Mouse (Mus musculus) liver, embryonic 14.5 days (tissue): Measurements from ENCODE around the gene D10Wsu102e. TPM values are rescaled to one million over a fixed set of nuclear protein-coding genes. Genes with fewer than 3 reads are reported as not detected.
"Not testable (repeated sequence)": the region's sequence is repeated elsewhere in the genome, so short reads cannot be mapped to it uniquely, and the experiment has no call there.

Experiments used
- ATAC-seq: fragments of 200-750 bp; cut with Nextera tagmentation; 2 replicates; pipeline ENCODE4 v1.8.0; 2017; ENCODE audit warnings: moderate number of reproducible peaks, mild to moderate bottlenecking, moderate library complexity; ENCODE audit not compliant: insufficient read depth
- DNase-seq, 3 experiments: peaks; one replicate each; pipeline ENCODE4 v3.0.0-alpha.2; 2012 to 2013; ENCODE audit warnings: low read depth in 3 of 3, low spot score in 3 of 3
- H3K27ac ChIP-seq: fragments of 300-500 bp; sonication (generic); 2 replicates; pipeline ENCODE4 v1.5.1; 2014; ENCODE audit warnings: moderate library complexity, mild to moderate bottlenecking, control low read depth, inconsistent platforms
- H3K27me3 ChIP-seq: fragments of 300-500 bp; sonication (generic); 2 replicates; pipeline ENCODE4 v1.6.1; 2014; ENCODE audit warnings: mild to moderate bottlenecking, low read length, moderate library complexity; ENCODE audit not compliant: control insufficient read depth, insufficient read depth
- H3K36me3 ChIP-seq: fragments of 300-500 bp; sonication (generic); replicated peaks from 2 replicates; pipeline ENCODE4 v1.6.1; 2014; ENCODE audit warnings: low read depth; ENCODE audit not compliant: control insufficient read depth, insufficient read depth
- H3K4me1 ChIP-seq, 2 experiments: fragments of 200-500 bp in 1 of 2; fragments of 300-500 bp in 1 of 2; sonication (generic) in 1 of 2; replicated peaks; 2 replicates each; pipeline ENCODE4 v1.6.1; 2012 to 2014; ENCODE audit warnings: antibody characterized with exemption in 1 of 2, inconsistent platforms in 1 of 2, low read length in 1 of 2; ENCODE audit not compliant: control insufficient read depth in 2 of 2, insufficient read depth in 2 of 2
- H3K4me2 ChIP-seq: fragments of 300-500 bp; sonication (generic); 2 replicates; pipeline ENCODE4 v1.6.1; 2014; ENCODE audit warnings: low read depth, mild to moderate bottlenecking, control low read depth, moderate library complexity
- H3K4me3 ChIP-seq, 2 experiments: fragments of 200-500 bp in 1 of 2; fragments of 300-500 bp in 1 of 2; sonication (generic) in 1 of 2; 2 replicates each; pipeline ENCODE4 v1.5.1; 2012 to 2014; ENCODE audit warnings: low read depth in 2 of 2, low read length in 2 of 2, mild to moderate bottlenecking in 2 of 2, control low read depth in 1 of 2, inconsistent platforms in 1 of 2, moderate library complexity in 1 of 2; ENCODE audit not compliant: insufficient read depth in 1 of 2
- H3K9ac ChIP-seq: fragments of 300-500 bp; sonication (generic); replicated peaks from 2 replicates; pipeline ENCODE4 v1.6.1; 2014; ENCODE audit warnings: mild to moderate bottlenecking, control low read depth, moderate library complexity
- H3K9me3 ChIP-seq: fragments of 300-500 bp; sonication (generic); 2 replicates; pipeline ENCODE4 v1.6.1; 2016; ENCODE audit warnings: low read length, mixed read lengths; ENCODE audit not compliant: control insufficient read depth
- CTCF ChIP-seq: IDR thresholded peaks from 2 replicates; pipeline ENCODE4 v1.5.1; 2016; ENCODE audit warnings: antibody characterized with exemption, low read depth, control low read depth
- EP300 ChIP-seq: IDR thresholded peaks from 2 replicates; pipeline ENCODE4 v1.6.1; 2016; ENCODE audit warnings: antibody characterized with exemption, low read depth
- WGBS: fragments of 180-500 bp; shearing (Covaris S2); extraction: QIAGEN DNeasy Blood & Tissue Kit; methylation state at CpG from one replicate; pipeline ENCODE4 v1.1.7; 2014; ENCODE audit not compliant: insufficient replicate concordance; 5-methylcytosine and 5-hydroxymethylcytosine counted together
- polyA plus RNA-seq, 2 experiments: library from polyadenylated mRNA; depleted of rRNA in 1 of 2; stranded (reverse) in 1 of 2; unstranded in 1 of 2; fragments of >200 nt; fragmentation: Nextera tagmentation in 1 of 2; extraction: Ambion mirVana in 1 of 2; gene quantifications; 2 replicates each; pipeline versions ENCODE4 v1.2.1 to v1.2.3; 2012 to 2014

The D10Wsu102e gene
- polyA plus RNA-seq, 2 experiments = 0.19 to 0.20 TPM

DNA sequence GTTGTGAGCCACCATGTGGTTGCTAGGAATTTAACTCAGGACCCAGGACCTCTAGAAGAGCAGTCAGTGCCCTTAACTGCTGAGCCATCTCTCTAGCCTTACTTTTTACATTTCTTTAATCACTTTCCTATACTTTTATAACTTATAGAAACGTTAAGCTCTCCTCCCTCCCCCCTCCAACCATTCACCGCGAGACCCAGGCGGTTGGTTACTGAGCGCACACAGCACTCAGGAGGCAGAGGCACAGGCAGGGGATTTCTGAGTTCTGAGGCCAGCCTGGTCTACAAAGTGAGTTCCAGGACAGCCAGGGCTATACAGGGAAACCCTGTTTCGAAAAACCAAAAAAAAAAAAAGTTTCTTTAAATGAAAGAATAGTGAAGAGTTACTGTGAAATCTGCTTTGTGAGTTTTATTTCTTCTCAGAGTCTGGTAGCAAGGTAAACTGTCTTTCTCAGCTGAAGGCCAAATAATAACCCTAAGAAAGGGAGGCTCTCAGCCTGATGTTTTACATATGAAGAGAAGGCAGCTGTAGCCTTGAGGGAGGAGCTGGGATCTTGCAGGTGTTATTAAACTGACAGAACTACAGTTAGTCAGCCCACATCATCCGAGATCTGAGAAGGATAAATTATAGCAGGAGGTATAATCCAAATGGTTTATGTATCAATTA is 14.2 kb upstream of the D10Wsu102e start:
- 52% methylated on average over 7 of the region's 7 CpGs for WGBS
- Histone ChIP-seq H3K4me3 (no peak overlapping the region), H3K9me3 (no peaks in the 10 kb centered on the region), H3K9ac (no peak overlapping the region), H3K4me1 (peaks cover 0 to 2% of the 10 kb centered on the region in 2 experiments; a peak in 1 of 4 replicates), H3K27me3 (no peaks in the 10 kb centered on the region), H3K36me3 (no peaks in the 10 kb centered on the region), H3K4me2 (no peak overlapping the region), H3K27ac (no peak overlapping the region)
- DNase-seq (no peak), ATAC-seq (no peak)
- TF ChIP-seq EP300 (no peak), CTCF (no peak)

GRCm38 (mm10) chr10:83346359-83346736 is 13.7 kb upstream of the D10Wsu102e start:
- Histone ChIP-seq H3K4me3 (no peak overlapping the region), H3K9ac (no peak overlapping the region), H3K9me3 (no peaks in the 10 kb centered on the region), H3K27me3 (no peaks in the 10 kb centered on the region), H3K4me1 (peaks cover 0 to 2% of the 10 kb centered on the region in 2 experiments; a peak in 1 of 4 replicates), H3K36me3 (no peaks in the 10 kb centered on the region), H3K4me2 (no peak overlapping the region), H3K27ac (no peak overlapping the region)
- TF ChIP-seq CTCF = no peak
- no peak for DNase-seq
- no peak for ATAC-seq
- 62% methylated on average over 5 of the region's 5 CpGs for WGBS

DNA sequence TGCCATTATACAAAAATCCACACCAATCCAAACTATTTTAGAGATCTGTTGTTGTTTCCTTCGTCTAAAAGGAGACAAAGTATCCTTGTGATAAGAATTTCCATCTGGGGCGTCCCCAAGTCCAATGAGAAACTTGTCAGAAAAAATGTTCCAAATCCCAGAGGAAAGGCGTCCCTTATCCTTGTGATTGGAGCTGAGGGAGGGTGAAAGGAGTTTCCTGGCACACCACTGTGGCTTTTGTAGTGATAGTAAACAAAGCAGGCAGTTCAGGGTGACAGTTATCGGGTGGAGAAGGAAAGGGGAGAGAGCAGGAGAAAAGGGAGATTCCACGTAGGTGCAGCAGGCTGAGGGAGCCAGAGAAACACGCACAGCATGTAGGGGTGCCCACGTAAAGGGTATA is 12.5 kb upstream of the D10Wsu102e start:
- TF ChIP-seq EP300 (no peak), CTCF (no peak)
- whole genome bisulfite sequencing = 32% methylated on average over 7 of the region's 7 CpGs
- no peak overlapping the region for H3K27ac ChIP-seq

GRCm38 (mm10) chr10:83350689-83351088 is 9.3 kb upstream of the D10Wsu102e start:
- Histone ChIP-seq H3K4me1 (peaks cover 0 to 6% of the 10 kb centered on the region in 2 experiments; a peak in 2 of 4 replicates), H3K9me3 (no peaks in the 10 kb centered on the region), H3K36me3 (no peaks in the 10 kb centered on the region), H3K27me3 (no peaks in the 10 kb centered on the region), H3K27ac (no peak overlapping the region), H3K4me2 (no peak overlapping the region), H3K9ac (no peak overlapping the region), H3K4me3 (no peak overlapping the region)
- no peak for DNase-seq
- no peak for ATAC-seq
- no peak for TF ChIP-seq EP300
- no peak for TF ChIP-seq CTCF
- WGBS = 46% methylated on average over 2 of the region's 2 CpGs

More for the DNA sequence above, 12.5 kb upstream of the D10Wsu102e start:
- no peak overlapping the region for H3K9ac ChIP-seq
- H3K4me2 ChIP-seq = no peak overlapping the region
- no peaks in the 10 kb centered on the region for H3K27me3 ChIP-seq
- H3K36me3 ChIP-seq = no peaks in the 10 kb centered on the region
- no peaks in the 10 kb centered on the region for H3K9me3 ChIP-seq
- DNase-seq = no peak
- ATAC-seq = no peak
- H3K4me1 ChIP-seq = peaks cover 0 to 2% of the 10 kb centered on the region in 2 experiments; a peak in 1 of 4 replicates
- H3K4me3 ChIP-seq = no peak overlapping the region

DNA sequence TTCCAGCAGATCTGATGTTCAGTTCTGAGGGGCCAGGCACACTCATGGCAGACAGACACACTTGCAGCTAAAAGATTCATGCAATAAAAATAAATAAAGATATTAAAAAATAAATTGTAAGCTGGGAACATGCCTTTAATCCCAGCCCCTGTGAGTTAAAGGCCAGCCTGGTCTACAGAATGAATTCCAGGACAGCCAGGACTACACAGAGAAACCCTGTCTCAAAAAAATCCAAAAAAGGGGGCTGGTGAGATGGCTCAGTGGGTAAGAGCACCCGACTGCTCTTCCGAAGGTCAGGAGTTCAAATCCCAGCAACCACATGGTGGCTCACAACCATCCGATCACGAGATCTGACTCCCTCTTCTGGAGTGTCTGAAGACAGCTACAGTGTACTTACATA is 8.2 kb upstream of the D10Wsu102e start:
- not testable (repeated sequence) for H3K4me2 ChIP-seq, ATAC-seq, H3K27me3 ChIP-seq, H3K4me1 ChIP-seq, DNase-seq, H3K4me3 ChIP-seq, H3K9ac ChIP-seq, H3K9me3 ChIP-seq, H3K36me3 ChIP-seq, H3K27ac ChIP-seq
- 78% methylated on average over 2 of the region's 4 CpGs for WGBS
